Mouse (Mus musculus) gastrocnemius, adult 2 months (tissue): ENCODE data around the gene Eno2. TPM values are rescaled to one million over a fixed set of nuclear protein-coding genes. Genes with fewer than 3 reads are reported as not detected.

ENCODE experiments used
- DNase-seq: peaks from one replicate; pipeline ENCODE4 v3.0.0; 2022
- H3K27ac ChIP-seq: fragments of 200-600 bp; 2 replicates; pipeline ENCODE4 v1.8.1; 2022; ENCODE audit warnings: mild to moderate bottlenecking
- H3K4me3 ChIP-seq: fragments of 200-600 bp; 2 replicates; pipeline ENCODE4 v1.8.1; 2022; ENCODE audit warnings: mild to moderate bottlenecking, moderate library complexity
- CTCF ChIP-seq: fragments of 200-600 bp; IDR thresholded peaks from 2 replicates; pipeline ENCODE4 v1.8.1; 2022; ENCODE audit warnings: antibody characterized with exemption, mild to moderate bottlenecking, moderate library complexity
- intact Hi-C: fragments of 180-260 bp; cut with DNase I; formaldehyde crosslinking; loops from one replicate; pipeline ENCODE4 v1.15.1; 2025
- microRNA-seq: library from miRNA; unstranded; fragments of <30 nt; microRNA quantifications from one replicate; pipeline ENCODE4 v1.2.0, GENCODE M21; 2021
- total RNA-seq, 2 experiments: library from RNA; stranded (reverse); gene quantifications; 2 replicates each; pipeline ENCODE4 v1.2.3; 2021

Eno2 gene
- total RNA-seq, 2 experiments from 2014 or later, result 1.2 to 2.0 TPM

DNA sequence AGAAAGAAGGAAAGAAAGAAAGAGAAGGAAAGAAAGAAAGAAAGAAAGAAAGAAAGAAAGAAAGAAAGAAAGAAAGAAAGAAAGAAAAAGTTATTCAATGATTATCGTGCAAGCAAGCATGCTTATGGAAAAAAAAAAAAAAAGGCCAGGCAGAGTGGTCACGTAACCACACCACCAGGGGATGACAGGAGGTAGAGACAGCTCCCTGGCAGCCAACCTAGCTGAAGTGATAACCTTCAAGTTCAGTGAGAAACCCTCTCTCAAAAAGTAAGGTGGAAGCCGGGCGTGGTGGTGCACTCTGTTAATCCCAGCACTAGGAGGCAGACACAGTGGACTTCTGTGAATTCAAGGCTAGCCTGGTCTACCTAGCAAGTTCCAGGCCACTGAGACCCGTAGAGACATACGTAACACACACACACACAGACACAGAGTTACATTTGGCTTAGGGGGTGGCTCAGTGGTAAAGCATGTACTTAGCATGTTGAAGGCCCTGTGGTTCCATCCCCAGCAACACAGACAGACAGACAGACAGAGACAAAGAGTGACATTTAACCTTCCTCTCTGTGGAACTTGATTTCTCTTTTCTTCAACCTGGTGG, 46.5 kb downstream of the Eno2 start:
- H3K27ac ChIP-seq, result no peak overlapping the region
- H3K4me3 ChIP-seq, result no peak overlapping the region
- DNase-seq, result no peak
- intact Hi-C loops, result no loop called here
- no peak for TF ChIP-seq CTCF

- no peak for TF ChIP-seq CTCF
- no peak for DNase-seq
- no peak overlapping the region for H3K4me3 ChIP-seq
- no peak overlapping the region for H3K27ac ChIP-seq
- intact Hi-C loops, result no loop called here
Measured at GRCm38 (mm10) chr6:124720904-124721303, 48.6 kb downstream of the Eno2 start.

DNA sequence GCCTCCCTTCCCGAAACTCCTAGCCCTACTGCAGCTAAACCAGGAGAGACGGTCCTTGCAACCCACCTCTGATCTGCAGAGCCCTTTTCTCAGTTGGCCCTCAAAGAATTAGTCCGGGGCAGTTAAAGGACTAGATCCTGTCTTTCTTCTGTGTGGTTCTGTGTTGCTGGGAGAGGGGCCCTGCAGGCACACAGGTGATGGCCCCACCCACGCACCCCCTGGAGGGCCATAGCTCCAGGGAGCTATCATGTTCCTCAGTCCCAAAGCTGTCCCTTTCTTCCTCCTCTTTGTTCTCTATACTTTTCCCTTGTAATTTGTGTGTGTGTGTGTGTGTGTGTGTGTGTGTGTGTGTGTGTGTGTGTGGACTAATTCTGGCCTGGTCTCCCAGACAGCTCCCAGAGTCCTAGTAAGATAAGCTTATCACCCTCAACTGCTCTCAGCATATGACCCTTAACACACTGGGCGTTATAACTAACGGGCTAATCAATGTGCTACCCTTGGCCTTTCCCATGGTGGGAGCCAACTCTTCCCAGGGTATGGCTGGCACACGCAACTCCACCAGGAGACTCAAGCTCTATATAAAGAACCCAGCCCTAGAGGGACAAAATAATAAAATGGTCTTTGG, 50.0 kb downstream of the Eno2 start:
- DNase-seq, result no peak
- intact Hi-C loops, result no loop called here
- no peak overlapping the region for H3K4me3 ChIP-seq
- no peak for TF ChIP-seq CTCF
- H3K27ac ChIP-seq, result no peak overlapping the region

DNA sequence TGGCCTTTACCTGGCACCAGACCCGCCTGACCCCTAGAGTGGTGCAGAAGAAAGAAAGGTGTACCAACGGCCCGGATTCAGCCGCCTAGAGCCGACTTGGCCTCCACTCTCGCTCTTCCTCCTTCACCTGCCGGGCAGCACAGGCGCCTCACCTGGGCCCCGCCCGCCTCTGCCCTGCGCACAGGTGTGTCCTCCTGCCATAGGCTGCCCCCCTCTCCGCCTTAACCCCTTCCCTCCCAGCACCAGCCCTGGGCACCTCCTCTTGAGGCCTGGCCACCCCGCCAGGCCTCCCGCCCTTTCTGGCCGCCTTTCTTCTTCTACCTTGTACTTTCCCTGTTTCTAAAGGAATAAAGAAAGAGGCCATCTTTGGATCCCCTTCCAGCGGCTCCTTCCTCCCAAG, 50.8 kb downstream of the Eno2 start:
- no peak overlapping the region for H3K4me3 ChIP-seq
- H3K27ac ChIP-seq, result no peak overlapping the region
- intact Hi-C loops, result no loop called here
- DNase-seq, result no peak
- TF ChIP-seq CTCF, result no peak

- Histone ChIP-seq H3K4me3 (no peak overlapping the region), H3K27ac (no peak overlapping the region)
- no peak for TF ChIP-seq CTCF
- intact Hi-C loops, result no loop called here
- no peak for DNase-seq
Measured at GRCm38 (mm10) chr6:124717968-124718367, 51.5 kb downstream of the Eno2 start.

DNA sequence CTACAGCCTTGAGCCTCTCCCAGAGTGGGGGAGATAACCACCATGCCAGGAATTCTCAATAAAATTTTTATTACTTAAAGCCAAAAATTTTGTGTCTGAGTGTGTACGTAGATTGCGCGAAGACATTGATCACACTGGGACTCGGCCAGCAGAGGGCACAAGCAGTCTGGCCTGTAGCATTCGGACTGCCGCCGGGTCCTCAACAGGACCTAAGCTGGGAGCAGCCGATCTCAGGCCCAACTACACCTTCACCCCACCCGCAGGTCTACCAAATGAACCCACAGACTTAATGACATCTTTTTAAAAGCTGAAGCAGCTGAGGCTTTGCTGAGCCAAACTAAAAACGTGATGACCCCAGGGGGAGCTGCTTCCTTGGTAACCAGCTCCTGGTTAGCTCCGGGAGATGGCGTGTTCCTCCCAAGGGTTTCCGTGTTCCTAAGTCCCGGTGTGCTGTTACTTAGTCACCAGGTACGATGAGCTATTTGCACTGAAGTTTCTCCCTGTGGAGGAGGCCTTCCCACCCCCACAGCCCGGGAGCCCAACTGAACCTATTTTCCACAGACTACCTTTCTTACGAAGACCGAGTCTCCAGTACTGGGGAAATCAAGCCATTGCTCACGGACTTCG, 52.5 kb downstream of the Eno2 start:
- Histone ChIP-seq H3K4me3 (no peak overlapping the region), H3K27ac (no peak overlapping the region)
- TF ChIP-seq CTCF, result peak; percentile 54
- peak; percentile 57 for DNase-seq
- intact Hi-C loops, result no loop called here

GRCm38 (mm10) chr6:124712918-124713317, 56.6 kb downstream of the Eno2 start:
- Histone ChIP-seq H3K27ac (peak overlapping the region; percentile 98), H3K4me3 (peak overlapping the region; percentile 100)
- no peak for TF ChIP-seq CTCF
- intact Hi-C loops, result loop anchor here (1.0 to 5.0 kb wide), 4 partner anchors 31 to 324 kb away; partner anchors contain the start of genes Ing4 and Zfp384
- DNase-seq, result no peak

DNA sequence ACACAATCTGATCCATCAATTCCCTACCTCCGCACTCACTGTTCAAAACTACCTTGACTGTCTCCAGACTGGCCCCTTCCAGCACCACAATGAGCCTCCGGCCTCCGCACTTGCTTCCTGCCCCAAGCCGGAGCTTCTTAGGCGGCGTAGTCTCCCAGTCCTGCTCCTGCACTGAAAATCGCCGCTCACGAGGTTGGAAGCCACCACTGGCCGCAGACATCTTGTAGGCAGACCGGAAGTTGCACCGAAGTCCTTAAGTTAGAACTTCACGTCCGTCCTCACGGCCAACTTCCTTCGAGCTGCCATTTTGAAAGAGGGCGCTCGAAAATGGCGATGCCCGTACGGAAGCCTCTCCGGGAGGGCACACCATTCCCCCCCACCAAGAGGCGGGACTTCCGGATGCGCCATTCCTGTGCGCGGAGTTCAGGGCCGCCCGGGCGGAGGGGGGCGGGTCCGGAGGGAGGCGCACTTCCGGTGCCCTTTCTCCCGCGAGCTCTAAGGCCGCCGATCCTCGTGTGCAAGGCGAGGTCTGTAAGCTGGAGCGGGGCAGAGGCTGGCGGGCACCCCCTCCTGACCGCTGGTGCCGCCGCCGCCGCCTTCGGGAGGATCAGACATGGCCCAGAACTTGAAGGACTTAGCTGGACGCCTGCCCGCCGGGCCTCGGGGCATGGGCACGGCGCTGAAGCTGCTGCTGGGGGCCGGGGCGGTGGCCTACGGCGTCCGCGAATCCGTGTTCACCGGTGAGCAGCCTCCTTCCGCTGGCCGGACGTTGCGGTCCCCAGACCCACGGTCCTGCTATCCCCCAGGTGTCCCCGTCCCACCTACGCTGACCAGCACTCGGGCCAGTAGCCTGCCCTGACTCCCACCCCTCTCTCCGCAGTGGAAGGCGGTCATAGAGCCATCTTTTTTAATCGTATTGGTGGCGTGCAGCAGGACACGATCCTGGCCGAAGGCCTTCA, 57.4 kb downstream of the Eno2 start, which contains the start of the genes Emg1 and Phb2:
TSS of gene Emg1 (minus strand) at position 355 of the 959 bp plus-strand sequence.
TSS of gene Phb2 (plus strand) at position 513 of the 959 bp plus-strand sequence.
- TF ChIP-seq CTCF, result no peak; the same call in 1 of the 2 replicates
- DNase-seq, result peak; percentile 99
- Histone ChIP-seq H3K27ac (peak within 1 kb of the TSS; percentile 98), H3K4me3 (peak within 1 kb of the TSS; percentile 100)
- intact Hi-C loops, result loop anchor here (1.0 to 5.0 kb wide), 4 partner anchors 32 to 325 kb away; partner anchors contain the start of genes Ing4 and Zfp384

Small RNAs within 50 kb of the gene (microRNA-seq; reads per million reads assigned to microRNA genes)
- gene Mir141 (not detected), gene Mir200c (11.6 reads per million, percentile 10 among the genes with 10 or more reads in this experiment)

Other genes starting within 250 kb of the Eno2 start
- gene C1s1, start 227.3 kb downstream of the Eno2 start, total RNA-seq, result 10 to 100 TPM; 19.8 to 21.9 TPM
- 1 to 10 TPM in 1 of 2 experiments, under 1 TPM in 1; 0.36 to 1.2 TPM for gene C1rb, start 199.4 kb downstream of the Eno2 start, total RNA-seq
- gene C1s2, start 133.6 kb downstream of the Eno2 start, total RNA-seq, result under 1 TPM; 0.31 to 0.39 TPM
- gene Lpcat3, start 106.6 kb downstream of the Eno2 start, total RNA-seq, result 10 to 100 TPM; 14.6 to 19.0 TPM
- gene Emg1, start 57.5 kb downstream of the Eno2 start, total RNA-seq, result 10 to 100 TPM; 57.7 to 71.8 TPM
- gene Phb2, start 57.3 kb downstream of the Eno2 start, total RNA-seq, result 100 to 1,000 TPM; 142 to 184 TPM
- gene Ptpn6, start 31.0 kb downstream of the Eno2 start, total RNA-seq, result under 1 TPM; 0.61 to 0.87 TPM
- 100 to 1,000 TPM; 145 to 182 TPM for gene Grcc10, start 28.3 kb downstream of the Eno2 start, total RNA-seq
- not detected for gene Gm45234, start 13.7 kb downstream of the Eno2 start, total RNA-seq
- 10 to 100 TPM; 46.4 to 47.9 TPM for gene Atn1, start 13.1 kb downstream of the Eno2 start, total RNA-seq
- under 1 TPM in 1 of 2 experiments, not detected in 1; 0.48 TPM for gene Lrrc23, start 10.1 kb upstream of the Eno2 start, total RNA-seq
- 1 to 10 TPM; 2.0 to 2.5 TPM for gene Spsb2, start 39.0 kb upstream of the Eno2 start, total RNA-seq
- 1,000 to 10,000 TPM; 2,224 to 2,391 TPM for gene Tpi1, start 44.6 kb upstream of the Eno2 start, total RNA-seq
- gene Usp5, start 59.8 kb upstream of the Eno2 start, total RNA-seq, result 10 to 100 TPM; 43.4 to 50.1 TPM
- under 1 TPM; 0.26 to 0.31 TPM for gene Cdca3, start 59.9 kb upstream of the Eno2 start, total RNA-seq
- 1 to 10 TPM in 1 of 2 experiments, under 1 TPM in 1; 0.75 to 1.4 TPM for gene Gnb3, start 70.6 kb upstream of the Eno2 start, total RNA-seq
- gene P3h3, start 88.1 kb upstream of the Eno2 start, total RNA-seq, result 1 to 10 TPM; 4.1 to 7.1 TPM
- gene Gpr162, start 94.3 kb upstream of the Eno2 start, total RNA-seq, result not detected
- gene Cd4, start 118.5 kb upstream of the Eno2 start, total RNA-seq, result not detected
- under 1 TPM; 0.11 to 0.13 TPM for gene Lag3, start 142.0 kb upstream of the Eno2 start, total RNA-seq
- 10 to 100 TPM; 65.5 to 99.4 TPM for gene Ptms, start 150.4 kb upstream of the Eno2 start, total RNA-seq
- 100 to 1,000 TPM; 202 to 204 TPM for gene Mlf2, start 161.7 kb upstream of the Eno2 start, total RNA-seq
- gene Cops7a, start 195.9 kb upstream of the Eno2 start, total RNA-seq, result 100 to 1,000 TPM; 108 to 115 TPM
- under 1 TPM; 0.22 to 0.41 TPM for gene Pianp, start 227.0 kb upstream of the Eno2 start, total RNA-seq
- 10 to 100 TPM; 24.4 to 28.0 TPM for gene Zfp384, start 239.5 kb upstream of the Eno2 start, total RNA-seq